Mouse (Mus musculus) neural tube, embryonic 14.5 days (tissue): ENCODE measurements around the gene Jmjd8. TPM values are rescaled to one million over a fixed set of nuclear protein-coding genes. Genes with fewer than 3 reads are reported as not detected.

ENCODE experiments used
- ATAC-seq: fragments of 200-750 bp; cut with Nextera tagmentation; 2 replicates; pipeline ENCODE4 v1.8.0; 2017; ENCODE audit warnings: low read depth, mild to moderate bottlenecking, moderate TSS enrichment, moderate library complexity
- H3K27ac ChIP-seq: fragments of 300-500 bp; sonication (generic); 2 replicates; pipeline ENCODE4 v1.5.1; 2014; ENCODE audit warnings: low read depth, mild to moderate bottlenecking, control low read depth, low read length, moderate library complexity, mixed read lengths
- H3K27me3 ChIP-seq: fragments of 300-500 bp; sonication (generic); 2 replicates; pipeline ENCODE4 v1.6.1; 2014; ENCODE audit warnings: low read length; ENCODE audit not compliant: control insufficient read depth, insufficient read depth
- H3K36me3 ChIP-seq: fragments of 300-500 bp; sonication (generic); 2 replicates; pipeline ENCODE4 v1.6.1; 2014; ENCODE audit warnings: low read length, mixed read lengths; ENCODE audit not compliant: control insufficient read depth, insufficient read depth
- H3K4me1 ChIP-seq: fragments of 300-500 bp; sonication (generic); 2 replicates; pipeline ENCODE4 v1.6.1; 2014; ENCODE audit warnings: low read length; ENCODE audit not compliant: control insufficient read depth, insufficient read depth
- H3K4me2 ChIP-seq: fragments of 300-500 bp; sonication (generic); 2 replicates; pipeline ENCODE4 v1.6.1; 2014; ENCODE audit warnings: mild to moderate bottlenecking, low read depth, low read length, control low read depth
- H3K4me3 ChIP-seq: fragments of 300-500 bp; sonication (generic); 2 replicates; pipeline ENCODE4 v1.5.1; 2014; ENCODE audit warnings: low read depth, low read length, control low read depth, mixed read lengths
- H3K9ac ChIP-seq: fragments of 300-500 bp; sonication (generic); replicated peaks from 2 replicates; pipeline ENCODE4 v1.6.1; 2014; ENCODE audit warnings: low read depth, mild to moderate bottlenecking, control low read depth, low read length, mixed read lengths
- H3K9me3 ChIP-seq: fragments of 300-500 bp; sonication (generic); 2 replicates; pipeline ENCODE4 v1.6.1; 2016; ENCODE audit warnings: low read length; ENCODE audit not compliant: control insufficient read depth
- WGBS: fragments of 180-500 bp; shearing (Covaris S2); extraction: QIAGEN DNeasy Blood & Tissue Kit; methylation state at CpG from one replicate; pipeline ENCODE4 v1.1.7; 2014; 5-methylcytosine and 5-hydroxymethylcytosine counted together
- polyA plus RNA-seq: library from polyadenylated mRNA; unstranded; fragments of >200 nt; fragmentation: Nextera tagmentation; extraction: Ambion mirVana; gene quantifications from 2 replicates; pipeline ENCODE4 v1.2.1, GENCODE M21; 2014

The Jmjd8 gene
- polyA plus RNA-seq, 1 experiment from 2014 or later: 36.7 TPM

DNA sequence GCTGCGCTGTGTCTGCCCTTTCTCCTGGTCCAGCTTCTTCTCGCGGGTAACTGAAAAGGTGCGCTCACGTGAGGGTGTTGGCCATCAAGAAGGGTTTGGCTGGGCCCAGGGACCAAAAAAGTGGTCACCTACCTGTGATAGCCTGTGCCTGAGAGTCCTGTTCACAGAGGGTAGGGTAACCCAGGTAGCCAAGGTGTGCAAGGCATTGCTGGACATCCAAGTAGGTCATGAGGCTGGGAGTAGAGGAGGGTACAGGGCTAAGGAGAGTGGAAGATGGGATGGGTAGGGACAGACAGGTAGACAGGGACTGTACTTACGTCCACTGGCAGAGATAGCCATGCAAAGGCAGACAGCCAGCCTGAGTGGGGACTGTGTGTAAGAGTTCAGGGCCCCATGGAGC lies 11.9 kb downstream of the Jmjd8 start:
- Histone ChIP-seq H3K4me1 (peaks cover 32% of the 10 kb centered on the region), H3K36me3 (peaks cover 28% of the 10 kb centered on the region)
- no peak for ATAC-seq

DNA sequence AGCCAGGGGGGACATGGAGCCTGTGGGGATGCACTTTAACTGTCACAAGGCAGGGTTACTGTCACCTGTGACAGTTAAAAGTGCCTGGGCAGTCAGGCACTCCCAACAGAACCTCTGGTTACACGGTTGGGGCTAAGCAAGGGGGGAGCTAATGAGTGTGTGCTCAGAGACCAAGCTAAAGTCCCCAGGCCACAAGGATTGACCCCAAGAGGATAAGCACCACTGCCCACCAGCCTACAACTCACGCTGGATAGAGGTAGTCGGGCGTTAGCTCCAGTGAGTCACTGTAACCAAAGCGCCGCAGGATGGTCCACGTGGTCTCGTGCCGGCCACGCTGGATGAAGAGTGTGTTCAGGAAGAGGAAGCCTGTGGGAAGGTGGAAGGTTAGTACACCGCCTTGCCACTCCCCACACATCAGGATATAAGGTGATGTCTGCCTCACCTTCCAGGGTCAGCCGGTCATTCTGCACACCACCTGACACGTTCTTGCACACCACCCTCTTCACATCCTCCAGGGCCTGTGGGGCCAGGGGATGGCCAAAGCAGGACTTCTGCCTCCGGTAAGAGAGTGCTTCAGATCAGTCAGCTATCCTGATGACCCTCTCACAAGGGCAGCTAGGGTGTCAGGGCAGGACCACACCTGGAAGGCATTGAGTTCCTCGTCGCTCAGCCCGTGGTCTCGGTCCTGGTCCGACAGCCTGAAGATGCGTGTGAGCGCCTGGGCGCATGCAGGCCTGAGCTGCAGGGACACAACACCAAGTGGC lies 12.6 kb downstream of the Jmjd8 start, which contains the start of gene Gm20683:
Gene Gm20683 (minus strand): TSS at position 647 of the 764 bp plus-strand sequence.
- H3K4me2 ChIP-seq: no peak within 1 kb of the TSS
- H3K9me3 ChIP-seq: no peaks in the 10 kb centered on the region
- H3K27ac ChIP-seq: no peak within 1 kb of the TSS
- H3K4me1 ChIP-seq: peaks cover 24% of the 10 kb centered on the region
- H3K4me3 ChIP-seq: no peak within 1 kb of the TSS
- no peak within 1 kb of the TSS for H3K9ac ChIP-seq
- no peaks in the 10 kb centered on the region for H3K27me3 ChIP-seq
- 95% methylated on average over 22 of the region's 22 CpGs for WGBS
- peaks cover 28% of the 10 kb centered on the region for H3K36me3 ChIP-seq
- no peak for ATAC-seq

More for the DNA sequence above, 11.9 kb downstream of the Jmjd8 start:
- WGBS: 93% methylated on average over 6 of the region's 6 CpGs
- Histone ChIP-seq H3K9me3 (no peaks in the 10 kb centered on the region), H3K27me3 (no peaks in the 10 kb centered on the region), H3K9ac (no peak overlapping the region), H3K4me2 (no peak overlapping the region), H3K4me3 (no peak overlapping the region), H3K27ac (no peak overlapping the region)

DNA sequence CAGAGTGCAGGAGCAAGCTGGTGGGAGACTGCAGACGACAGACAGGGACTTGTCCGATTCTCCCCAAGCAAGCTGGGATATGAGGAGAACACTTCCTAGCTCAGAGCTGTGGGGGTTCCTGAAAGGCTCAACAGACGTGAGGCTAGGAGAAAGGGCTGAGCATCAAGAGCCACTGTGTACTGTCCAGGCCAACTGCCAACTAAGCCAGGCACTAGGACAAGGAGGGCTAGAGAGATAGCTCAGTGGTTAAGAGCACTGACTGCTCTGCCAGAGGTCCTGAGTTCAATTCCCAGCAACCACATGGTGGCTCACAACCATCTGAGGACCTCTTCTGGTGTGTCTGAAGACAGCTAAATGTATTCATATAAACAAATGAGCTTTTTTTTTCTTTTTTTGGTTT lies 13.8 kb downstream of the Jmjd8 start:
- no peak overlapping the region for H3K4me3 ChIP-seq
- H3K4me2 ChIP-seq: no peak overlapping the region
- peaks cover 14% of the 10 kb centered on the region; the same call in 1 of the 2 replicates for H3K4me1 ChIP-seq
- peaks cover 32% of the 10 kb centered on the region for H3K36me3 ChIP-seq
- ATAC-seq: no peak
- 90% methylated on average over 3 of the region's 3 CpGs for WGBS
- H3K27ac ChIP-seq: no peak overlapping the region
- H3K9me3 ChIP-seq: no peaks in the 10 kb centered on the region
- no peaks in the 10 kb centered on the region for H3K27me3 ChIP-seq
- H3K9ac ChIP-seq: no peak overlapping the region

DNA sequence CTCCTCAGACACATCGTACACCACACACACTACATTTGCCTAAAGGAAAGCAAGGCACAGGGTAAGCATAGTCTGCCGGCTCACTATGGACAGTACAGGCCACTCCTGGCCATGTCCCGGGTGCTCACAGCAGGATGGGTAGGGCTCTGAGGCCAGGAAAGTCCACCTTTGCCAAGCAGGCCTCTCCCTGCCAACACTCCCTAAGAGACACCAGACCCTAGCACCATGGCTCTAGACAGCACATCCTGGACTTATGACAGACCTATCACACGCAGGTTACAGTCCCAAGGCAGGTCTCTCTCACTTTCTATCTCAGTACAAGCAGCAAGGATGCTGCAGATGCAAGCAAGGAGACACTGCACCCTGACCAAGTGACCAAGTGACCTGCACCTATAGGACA lies 14.5 kb downstream of the Jmjd8 start:
- 95% methylated on average over 4 of the region's 4 CpGs for WGBS
- Histone ChIP-seq H3K4me3 (peak overlapping the region; percentile 81; the same call in 1 of the 2 replicates), H3K36me3 (peaks cover 34% of the 10 kb centered on the region), H3K4me2 (peak overlapping the region; percentile 93; the same call in 1 of the 2 replicates), H3K27ac (no peak overlapping the region), H3K9me3 (no peaks in the 10 kb centered on the region), H3K27me3 (no peaks in the 10 kb centered on the region), H3K4me1 (peaks cover 12% of the 10 kb centered on the region; the same call in 1 of the 2 replicates), H3K9ac (no peak overlapping the region)
- ATAC-seq: no peak

DNA sequence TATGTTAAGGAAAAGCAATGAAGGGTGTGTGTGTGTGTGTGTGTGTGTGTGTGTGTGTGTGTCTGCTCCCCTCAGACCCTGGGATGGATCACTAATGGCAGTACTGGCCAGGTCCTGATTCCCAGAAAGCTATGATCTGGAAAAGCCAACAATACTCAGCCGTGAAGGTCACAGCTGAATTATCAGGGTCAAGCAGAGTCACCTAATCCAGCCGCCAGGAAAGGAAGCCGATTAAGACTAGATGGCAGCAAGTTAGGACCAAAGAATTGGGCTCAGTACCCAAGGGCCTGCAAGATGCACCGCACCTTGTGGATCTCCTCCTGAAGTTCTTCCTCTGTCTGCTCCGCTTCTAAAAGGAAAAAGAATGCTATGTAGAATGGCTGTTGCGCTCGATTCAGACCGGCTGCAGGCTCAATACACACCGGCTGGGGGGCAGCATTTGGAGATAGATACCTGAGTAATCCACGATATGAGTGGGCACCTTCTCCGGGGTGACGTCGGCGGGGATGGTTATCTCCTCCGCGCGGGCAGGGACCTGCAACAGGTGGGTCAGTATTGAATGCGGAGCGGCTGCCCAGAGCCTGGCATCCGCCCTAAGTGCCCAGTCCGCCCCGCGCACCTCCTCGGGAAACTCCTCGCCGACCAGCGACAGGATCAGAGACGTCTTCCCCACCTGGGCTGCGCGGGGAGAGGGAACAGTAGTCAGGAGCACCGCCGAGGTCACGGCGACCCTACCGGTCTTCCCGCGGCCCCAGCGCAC lies 15.1 kb downstream of the Jmjd8 start:
- 4% methylated on average over 38 of the region's 38 CpGs for WGBS
- peaks cover 34% of the 10 kb centered on the region for H3K36me3 ChIP-seq
- ATAC-seq: peak; percentile 42

DNA sequence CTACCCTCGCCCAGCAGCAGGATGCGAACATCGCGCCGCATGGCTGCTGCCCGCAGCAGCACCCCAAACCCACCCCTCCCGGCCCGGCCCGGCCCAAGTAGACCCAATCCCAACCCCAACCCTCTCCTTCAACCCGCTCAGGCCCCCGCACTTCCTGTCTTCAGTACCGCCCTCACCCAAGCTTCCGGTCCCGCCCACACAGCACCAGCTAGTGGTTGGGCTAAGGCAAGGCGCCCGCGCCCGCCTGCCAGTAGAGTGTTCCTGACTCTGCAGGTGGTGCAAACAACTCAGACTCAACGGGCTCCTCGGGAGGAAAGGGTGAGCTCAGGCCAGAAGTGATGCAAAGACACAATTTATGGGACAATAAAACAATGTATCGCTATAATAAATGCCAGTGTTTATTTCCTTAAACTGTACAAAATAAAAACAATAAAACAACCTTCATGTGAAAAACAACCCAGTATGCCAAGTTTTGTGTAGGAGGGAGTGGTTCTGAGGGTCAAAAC lies 15.8 kb downstream of the Jmjd8 start, which contains the start of gene Rhot2:
Gene Rhot2 (minus strand): TSS at position 456 of the 506 bp plus-strand sequence.
- H3K4me2 ChIP-seq: peak within 1 kb of the TSS; percentile 93
- peak; percentile 95 for ATAC-seq
- H3K4me1 ChIP-seq: peaks cover 12% of the 10 kb centered on the region; the same call in 1 of the 2 replicates
- H3K9ac ChIP-seq: peak within 1 kb of the TSS; percentile 67
- H3K27ac ChIP-seq: peak within 1 kb of the TSS; percentile 64
- H3K9me3 ChIP-seq: no peaks in the 10 kb centered on the region
- under 1% methylated on average over 21 of the region's 21 CpGs for WGBS
- H3K4me3 ChIP-seq: peak within 1 kb of the TSS; percentile 81
- H3K36me3 ChIP-seq: peaks cover 32% of the 10 kb centered on the region
- H3K27me3 ChIP-seq: no peaks in the 10 kb centered on the region

More for the DNA sequence above, 15.1 kb downstream of the Jmjd8 start:
- peaks cover 12% of the 10 kb centered on the region; the same call in 1 of the 2 replicates for H3K4me1 ChIP-seq
- H3K4me3 ChIP-seq: peak overlapping the region; percentile 81
- H3K4me2 ChIP-seq: peak overlapping the region; percentile 93
- H3K9me3 ChIP-seq: no peaks in the 10 kb centered on the region
- H3K27me3 ChIP-seq: no peaks in the 10 kb centered on the region
- peak overlapping the region; percentile 67 for H3K9ac ChIP-seq
- peak overlapping the region; percentile 64 for H3K27ac ChIP-seq

DNA sequence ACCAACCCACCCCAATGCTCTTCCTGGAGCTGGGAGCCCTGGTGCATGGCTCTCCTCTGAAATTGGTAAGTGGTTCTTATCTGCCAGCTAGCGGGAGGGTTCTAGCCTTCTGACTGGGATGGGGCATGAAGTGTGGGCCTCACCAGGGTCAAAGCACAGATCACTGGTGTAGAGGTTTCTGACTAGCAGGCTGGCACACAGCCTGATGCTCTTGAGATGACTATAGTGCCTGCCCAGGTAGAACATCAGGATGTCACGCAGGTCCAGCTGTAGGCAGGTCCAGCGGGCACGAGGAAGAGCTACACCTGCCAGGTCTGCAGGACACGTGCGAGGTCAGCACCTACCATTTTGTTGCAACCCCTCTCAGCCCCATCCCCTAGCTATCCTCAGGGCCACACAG lies 31.6 kb downstream of the Jmjd8 start:
- H3K27ac ChIP-seq: no peak overlapping the region
- H3K36me3 ChIP-seq: no peaks in the 10 kb centered on the region
- no peak overlapping the region for H3K4me3 ChIP-seq
- no peak overlapping the region for H3K9ac ChIP-seq
- no peaks in the 10 kb centered on the region for H3K27me3 ChIP-seq
- peaks cover 8% of the 10 kb centered on the region for H3K4me1 ChIP-seq
- WGBS: 95% methylated on average over 6 of the region's 6 CpGs
- no peak for ATAC-seq
- H3K9me3 ChIP-seq: no peaks in the 10 kb centered on the region
- no peak overlapping the region for H3K4me2 ChIP-seq

DNA sequence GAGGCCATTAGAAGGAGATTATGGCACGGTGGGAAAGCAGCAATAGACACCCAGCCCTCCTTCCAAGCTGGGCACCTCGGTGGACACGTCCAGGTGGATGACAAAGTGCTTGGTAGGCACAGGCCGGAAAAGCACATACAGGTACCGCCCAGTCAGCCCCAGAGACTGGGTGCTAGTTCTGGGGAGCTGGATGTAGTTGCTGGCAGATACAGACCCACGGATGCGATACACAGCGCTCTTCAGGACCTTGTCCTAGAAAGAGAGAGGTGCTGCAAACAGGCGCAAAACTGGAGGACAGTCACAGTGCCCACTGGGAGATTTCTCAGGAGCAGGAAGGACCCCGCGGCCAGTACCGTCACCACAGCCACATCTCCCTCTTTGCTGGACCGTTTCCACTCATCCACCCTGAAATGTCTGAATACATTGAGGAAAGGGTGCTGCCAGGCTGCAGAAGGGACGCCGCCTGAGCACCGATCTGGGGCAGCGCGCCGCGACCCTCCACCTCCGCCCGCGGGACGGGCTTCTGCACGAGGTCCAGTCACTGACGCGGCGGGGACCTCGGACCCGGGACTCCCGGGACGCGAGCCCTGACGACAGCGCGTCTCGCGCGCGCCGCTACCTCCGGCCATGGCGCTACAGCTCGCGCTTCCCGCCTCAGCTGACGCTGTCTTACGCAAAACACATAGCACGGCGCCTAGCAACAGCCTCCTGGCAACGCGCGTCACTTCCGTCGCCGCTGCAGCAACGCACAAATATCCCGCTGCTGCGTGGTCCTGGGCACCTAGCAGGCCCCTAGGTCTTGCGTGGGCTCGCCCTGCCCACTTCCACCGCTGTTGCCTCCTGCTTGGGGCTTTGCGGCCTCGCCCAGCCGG lies 32.4 kb downstream of the Jmjd8 start, which contains the start of gene Wdr90:
Gene Wdr90 (minus strand): TSS at position 670 of the 872 bp plus-strand sequence.
- Histone ChIP-seq H3K9me3 (no peaks in the 10 kb centered on the region), H3K36me3 (no peaks in the 10 kb centered on the region), H3K27me3 (no peaks in the 10 kb centered on the region), H3K4me3 (peak within 1 kb of the TSS; percentile 60), H3K9ac (peak within 1 kb of the TSS; percentile 79), H3K27ac (peak within 1 kb of the TSS; percentile 74), H3K4me1 (peaks cover 8% of the 10 kb centered on the region), H3K4me2 (peak within 1 kb of the TSS; percentile 89)
- WGBS: 4% methylated on average over 65 of the region's 65 CpGs
- peak; percentile 94 for ATAC-seq
